Mouse (Mus musculus): Measurements from ENCODE around the gene Tnpo1. TPM values are rescaled to one million over a fixed set of nuclear protein-coding genes. Genes with fewer than 3 reads are reported as not detected.

Gene Tnpo1
- polyA plus RNA-seq, 1 experiment: 157 TPM

- Histone ChIP-seq H3K4me3 (ENCODE audit: insufficient read depth, low read length) (no peak overlapping the region), H3K27ac (ENCODE audit: insufficient read depth, low read length) (no peak overlapping the region), H3K4me1 (ENCODE audit: control insufficient read depth, insufficient read depth, low read length) (peaks cover 3% of the 10 kb centered on the region; the same call in 1 of the 2 replicates)
- TF ChIP-seq CTCF (IDR thresholded peaks at IDR 0.05; ENCODE audit: borderline replicate concordance, insufficient read depth, low read length) (no peak), POLR2A (IDR thresholded peaks at IDR 0.05; ENCODE audit: low read depth, low read length) (no peak)
Observed at GRCm38 (mm10) chr13:98955226-98955625, 29.0 kb upstream of the Tnpo1 start.

- Histone ChIP-seq H3K4me3 (ENCODE audit: insufficient read depth, low read length) (no peak overlapping the region), H3K4me1 (ENCODE audit: control insufficient read depth, insufficient read depth, low read length) (peaks cover 3% of the 10 kb centered on the region; the same call in 1 of the 2 replicates), H3K27ac (ENCODE audit: insufficient read depth, low read length) (no peak overlapping the region)
- TF ChIP-seq CTCF (IDR thresholded peaks at IDR 0.05; ENCODE audit: borderline replicate concordance, insufficient read depth, low read length) (no peak), POLR2A (IDR thresholded peaks at IDR 0.05; ENCODE audit: low read depth, low read length) (no peak)
Observed at GRCm38 (mm10) chr13:98953830-98954229, 27.6 kb upstream of the Tnpo1 start.

GRCm38 (mm10) chr13:98951951-98952350 is 25.8 kb upstream of the Tnpo1 start:
- H3K27ac ChIP-seq (ENCODE audit: insufficient read depth, low read length): no peak overlapping the region
- H3K4me3 ChIP-seq (ENCODE audit: insufficient read depth, low read length): no peak overlapping the region
- TF ChIP-seq POLR2A (IDR thresholded peaks at IDR 0.05; ENCODE audit: low read depth, low read length): no peak
- no peak for TF ChIP-seq CTCF (IDR thresholded peaks at IDR 0.05; ENCODE audit: borderline replicate concordance, insufficient read depth, low read length)
- peaks cover 3% of the 10 kb centered on the region; the same call in 1 of the 2 replicates for H3K4me1 ChIP-seq (ENCODE audit: control insufficient read depth, insufficient read depth, low read length)

- no peak for TF ChIP-seq POLR2A (IDR thresholded peaks at IDR 0.05; ENCODE audit: low read depth, low read length)
- TF ChIP-seq CTCF (IDR thresholded peaks at IDR 0.05; ENCODE audit: borderline replicate concordance, insufficient read depth, low read length): no peak
Observed at GRCm38 (mm10) chr13:98948146-98948545, 22.0 kb upstream of the Tnpo1 start.

GRCm38 (mm10) chr13:98946434-98946833 is 20.2 kb upstream of the Tnpo1 start:
- H3K4me1 ChIP-seq (ENCODE audit: control insufficient read depth, insufficient read depth, low read length): peaks cover 3% of the 10 kb centered on the region
- H3K4me3 ChIP-seq (ENCODE audit: insufficient read depth, low read length): no peak overlapping the region
- TF ChIP-seq POLR2A (IDR thresholded peaks at IDR 0.05; ENCODE audit: low read depth, low read length) (no peak), CTCF (IDR thresholded peaks at IDR 0.05; ENCODE audit: borderline replicate concordance, insufficient read depth, low read length) (no peak)
- H3K27ac ChIP-seq (ENCODE audit: insufficient read depth, low read length): no peak overlapping the region

More at GRCm38 (mm10) chr13:98948146-98948545, 22.0 kb upstream of the Tnpo1 start:
- peaks cover 3% of the 10 kb centered on the region for H3K4me1 ChIP-seq (ENCODE audit: control insufficient read depth, insufficient read depth, low read length)
- no peak overlapping the region for H3K4me3 ChIP-seq (ENCODE audit: insufficient read depth, low read length)
- H3K27ac ChIP-seq (ENCODE audit: insufficient read depth, low read length): no peak overlapping the region

GRCm38 (mm10) chr13:98945908-98946307 is 19.7 kb upstream of the Tnpo1 start:
- no peak overlapping the region for H3K4me3 ChIP-seq (ENCODE audit: insufficient read depth, low read length)
- peaks cover 3% of the 10 kb centered on the region for H3K4me1 ChIP-seq (ENCODE audit: control insufficient read depth, insufficient read depth, low read length)
- no peak for TF ChIP-seq POLR2A (IDR thresholded peaks at IDR 0.05; ENCODE audit: low read depth, low read length)
- TF ChIP-seq CTCF (IDR thresholded peaks at IDR 0.05; ENCODE audit: borderline replicate concordance, insufficient read depth, low read length): no peak
- H3K27ac ChIP-seq (ENCODE audit: insufficient read depth, low read length): no peak overlapping the region

- no peak overlapping the region for H3K4me3 ChIP-seq (ENCODE audit: insufficient read depth, low read length)
- H3K27ac ChIP-seq (ENCODE audit: insufficient read depth, low read length): no peak overlapping the region
- TF ChIP-seq CTCF (IDR thresholded peaks at IDR 0.05; ENCODE audit: borderline replicate concordance, insufficient read depth, low read length) (no peak), POLR2A (IDR thresholded peaks at IDR 0.05; ENCODE audit: low read depth, low read length) (no peak)
- peaks cover 3% of the 10 kb centered on the region for H3K4me1 ChIP-seq (ENCODE audit: control insufficient read depth, insufficient read depth, low read length)
Observed at GRCm38 (mm10) chr13:98945381-98945780, 19.2 kb upstream of the Tnpo1 start.

- H3K4me1 ChIP-seq (ENCODE audit: control insufficient read depth, insufficient read depth, low read length): peaks cover 3% of the 10 kb centered on the region
- no peak overlapping the region for H3K4me3 ChIP-seq (ENCODE audit: insufficient read depth, low read length)
- H3K27ac ChIP-seq (ENCODE audit: insufficient read depth, low read length): no peak overlapping the region
- TF ChIP-seq POLR2A (IDR thresholded peaks at IDR 0.05; ENCODE audit: low read depth, low read length) (no peak), CTCF (IDR thresholded peaks at IDR 0.05; ENCODE audit: borderline replicate concordance, insufficient read depth, low read length) (no peak)
Observed at GRCm38 (mm10) chr13:98944620-98945081, 18.5 kb upstream of the Tnpo1 start.

GRCm38 (mm10) chr13:98942360-98942759 is 16.2 kb upstream of the Tnpo1 start:
- H3K27ac ChIP-seq (ENCODE audit: insufficient read depth, low read length): no peak overlapping the region
- TF ChIP-seq CTCF (IDR thresholded peaks at IDR 0.05; ENCODE audit: borderline replicate concordance, insufficient read depth, low read length): no peak
- no peak for TF ChIP-seq POLR2A (IDR thresholded peaks at IDR 0.05; ENCODE audit: low read depth, low read length)
- peaks cover 3% of the 10 kb centered on the region for H3K4me1 ChIP-seq (ENCODE audit: control insufficient read depth, insufficient read depth, low read length)
- no peak overlapping the region for H3K4me3 ChIP-seq (ENCODE audit: insufficient read depth, low read length)

GRCm38 (mm10) chr13:98941829-98942343 is 15.7 kb upstream of the Tnpo1 start:
- TF ChIP-seq CTCF (IDR thresholded peaks at IDR 0.05; ENCODE audit: borderline replicate concordance, insufficient read depth, low read length): no peak
- TF ChIP-seq POLR2A (IDR thresholded peaks at IDR 0.05; ENCODE audit: low read depth, low read length): no peak
- H3K27ac ChIP-seq (ENCODE audit: insufficient read depth, low read length): no peak overlapping the region

More at GRCm38 (mm10) chr13:98941829-98942343, 15.7 kb upstream of the Tnpo1 start:
- no peak overlapping the region for H3K4me3 ChIP-seq (ENCODE audit: insufficient read depth, low read length)
- peaks cover 3% of the 10 kb centered on the region for H3K4me1 ChIP-seq (ENCODE audit: control insufficient read depth, insufficient read depth, low read length)
